Mouse (Mus musculus): Measurements from ENCODE around the gene Gpr62. TPM values are rescaled to one million over a fixed set of nuclear protein-coding genes. Genes with fewer than 3 reads are reported as not detected.

Gene Gpr62
- total and polyA plus RNA-seq, 2 experiments from 2014 or later, result 1.9 to 3.2 TPM

GRCm38 (mm10) chr9:106448498-106449031 lies 17.2 kb downstream of the Gpr62 start:
- Histone ChIP-seq H3K4me1 (ENCODE audit: insufficient read depth, low read length) (peaks cover 15% of the 10 kb centered on the region), H3K4me3 (ENCODE audit: low read length) (peak overlapping the region; percentile 54), H3K9me3 (ENCODE audit: low read length) (no peaks in the 10 kb centered on the region), H3K36me3 (ENCODE audit: insufficient read depth, low read length) (no peaks in the 10 kb centered on the region), H3K4me2 (ENCODE audit: low read depth, low read length) (peak overlapping the region; percentile 77), H3K9ac (replicated peaks; ENCODE audit: low read length) (peak overlapping the region; percentile 51), H3K27me3 (ENCODE audit: insufficient read depth, low read length) (no peaks in the 10 kb centered on the region), H3K27ac (peak overlapping the region; percentile 75)
- ATAC-seq, result peak; percentile 73
- peak; percentile 88 for DNase-seq (ENCODE audit: low spot score)
- peak; percentile 86 for TF ChIP-seq CTCF (IDR thresholded peaks at IDR 0.05; ENCODE audit: low read depth)
- WGBS, result under 1% methylated on average over 23 of the region's 23 CpGs

DNA sequence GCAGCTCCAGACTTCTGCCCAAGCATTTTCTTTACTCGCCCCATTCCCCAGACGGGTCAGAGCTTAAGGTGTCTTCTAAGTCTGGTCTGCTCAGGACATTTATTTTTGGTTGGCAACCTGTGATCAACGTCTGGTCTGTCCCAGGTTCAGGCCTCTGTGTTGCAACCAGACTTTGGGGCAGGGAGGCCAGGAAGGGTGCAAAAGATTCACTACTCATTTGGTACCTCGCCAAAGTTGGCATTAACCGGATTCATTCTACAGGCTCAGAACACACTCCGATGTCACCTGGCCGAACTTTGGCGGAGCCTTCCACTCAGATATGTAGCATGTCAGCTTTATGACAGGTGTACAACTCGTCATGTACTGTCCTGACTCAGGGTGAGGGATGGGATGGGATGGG lies 17.8 kb downstream of the Gpr62 start:
- H3K27me3 ChIP-seq (ENCODE audit: insufficient read depth, low read length), result no peaks in the 10 kb centered on the region
- ATAC-seq, result no peak; the same call in 1 of the 2 replicates
- no peaks in the 10 kb centered on the region for H3K9me3 ChIP-seq (ENCODE audit: low read length)
- H3K4me3 ChIP-seq (ENCODE audit: low read length), result peak overlapping the region; percentile 54
- peak overlapping the region; percentile 53 for H3K9ac ChIP-seq (replicated peaks; ENCODE audit: low read length)
- no peak for TF ChIP-seq CTCF (IDR thresholded peaks at IDR 0.05; ENCODE audit: low read depth)
- H3K4me1 ChIP-seq (ENCODE audit: insufficient read depth, low read length), result peaks cover 14% of the 10 kb centered on the region
- 35% methylated on average over 9 of the region's 9 CpGs for WGBS
- H3K4me2 ChIP-seq (ENCODE audit: low read depth, low read length), result peak overlapping the region; percentile 77
- DNase-seq (ENCODE audit: low spot score), result no peak
- no peaks in the 10 kb centered on the region for H3K36me3 ChIP-seq (ENCODE audit: insufficient read depth, low read length)
- H3K27ac ChIP-seq, result peak overlapping the region; percentile 71

- Histone ChIP-seq H3K4me3 (ENCODE audit: low read length) (peak within 1 kb of the TSS; percentile 54), H3K36me3 (ENCODE audit: insufficient read depth, low read length) (no peaks in the 10 kb centered on the region; the same call in 1 of the 2 replicates), H3K4me1 (ENCODE audit: insufficient read depth, low read length) (peaks cover 11% of the 10 kb centered on the region), H3K9me3 (ENCODE audit: low read length) (no peaks in the 10 kb centered on the region), H3K27ac (peak within 1 kb of the TSS; percentile 75), H3K9ac (replicated peaks; ENCODE audit: low read length) (peak within 1 kb of the TSS; percentile 53), H3K27me3 (ENCODE audit: insufficient read depth, low read length) (no peaks in the 10 kb centered on the region), H3K4me2 (ENCODE audit: low read depth, low read length) (peak within 1 kb of the TSS; percentile 77)
- under 1% methylated on average over 24 of the region's 24 CpGs for WGBS
- ATAC-seq (peak; percentile 88), DNase-seq (ENCODE audit: low spot score) (peak; percentile 94)
- peak; percentile 76 for TF ChIP-seq CTCF (IDR thresholded peaks at IDR 0.05; ENCODE audit: low read depth)
Measured at GRCm38 (mm10) chr9:106447348-106447747, 18.4 kb downstream of the Gpr62 start, which contains the start of the genes Abhd14b and Abhd14a. Gene Abhd14b (plus strand): TSS chr9:106447459. Gene Abhd14a (minus strand): TSS chr9:106447678.

GRCm38 (mm10) chr9:106444836-106445235 lies 20.9 kb downstream of the Gpr62 start:
- Histone ChIP-seq H3K9me3 (ENCODE audit: low read length) (no peaks in the 10 kb centered on the region), H3K4me1 (ENCODE audit: insufficient read depth, low read length) (peaks cover 11% of the 10 kb centered on the region), H3K4me2 (ENCODE audit: low read depth, low read length) (no peak overlapping the region), H3K4me3 (ENCODE audit: low read length) (no peak overlapping the region), H3K36me3 (ENCODE audit: insufficient read depth, low read length) (no peaks in the 10 kb centered on the region; the same call in 1 of the 2 replicates), H3K9ac (replicated peaks; ENCODE audit: low read length) (no peak overlapping the region), H3K27ac (no peak overlapping the region), H3K27me3 (ENCODE audit: insufficient read depth, low read length) (no peaks in the 10 kb centered on the region)
- whole genome bisulfite sequencing, result 65% methylated on average over 4 of the region's 4 CpGs
- no peak for ATAC-seq
- TF ChIP-seq CTCF (IDR thresholded peaks at IDR 0.05; ENCODE audit: low read depth), result no peak
- no peak for DNase-seq (ENCODE audit: low spot score)

DNA sequence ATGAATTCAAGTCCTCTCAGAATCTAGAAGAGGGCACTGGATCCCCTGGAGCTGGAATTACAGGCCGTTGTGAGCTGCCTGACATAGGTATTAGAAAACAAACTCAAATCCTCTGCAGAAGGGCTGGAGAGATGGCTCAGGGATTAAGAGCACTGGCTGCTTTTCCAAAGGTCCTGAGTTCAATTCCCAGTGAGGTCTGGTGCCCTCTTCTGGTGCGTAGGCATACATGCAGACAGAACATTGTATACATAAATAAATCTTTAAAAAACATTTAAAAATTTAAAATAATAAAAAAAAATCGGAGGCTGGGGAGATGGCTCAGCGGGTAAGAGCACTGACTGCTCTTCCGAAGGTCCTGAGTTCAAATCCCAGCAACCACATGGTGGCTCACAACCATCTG lies 23.1 kb downstream of the Gpr62 start:
- Histone ChIP-seq H3K9ac (replicated peaks; ENCODE audit: low read length) (no peak overlapping the region), H3K36me3 (ENCODE audit: insufficient read depth, low read length) (no peaks in the 10 kb centered on the region; the same call in 1 of the 2 replicates), H3K4me1 (ENCODE audit: insufficient read depth, low read length) (peaks cover 10% of the 10 kb centered on the region), H3K4me2 (ENCODE audit: low read depth, low read length) (no peak overlapping the region), H3K9me3 (ENCODE audit: low read length) (no peaks in the 10 kb centered on the region), H3K27me3 (ENCODE audit: insufficient read depth, low read length) (no peaks in the 10 kb centered on the region), H3K27ac (no peak overlapping the region), H3K4me3 (ENCODE audit: low read length) (no peak overlapping the region)
- ATAC-seq, result no peak
- peak; percentile 20; the same call in 1 of the 2 replicates for TF ChIP-seq CTCF (IDR thresholded peaks at IDR 0.05; ENCODE audit: low read depth)
- 85% methylated on average over 5 of the region's 5 CpGs for WGBS
- DNase-seq (ENCODE audit: low spot score), result no peak

DNA sequence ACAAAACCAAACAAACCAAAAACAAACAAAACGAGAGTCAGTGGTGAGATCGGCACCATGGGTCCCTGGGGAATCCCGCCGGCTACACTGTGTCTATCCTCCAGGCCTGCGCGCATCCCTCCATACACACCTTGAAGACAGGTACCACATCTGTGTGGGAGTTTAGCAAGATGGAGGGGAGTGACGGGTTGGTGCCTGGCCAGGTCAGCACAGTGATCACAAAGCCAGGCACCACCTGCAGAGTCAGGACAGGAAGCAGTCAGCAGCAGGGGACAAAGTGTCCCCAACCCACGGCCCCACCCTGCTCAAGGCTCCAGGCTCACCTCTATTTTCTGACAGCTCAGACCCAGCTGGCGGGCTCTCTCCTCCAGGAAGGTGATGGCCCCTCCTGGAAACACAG lies 29.2 kb downstream of the Gpr62 start:
- WGBS, result 82% methylated on average over 9 of the region's 9 CpGs
- Histone ChIP-seq H3K9me3 (ENCODE audit: low read length) (no peaks in the 10 kb centered on the region), H3K9ac (replicated peaks; ENCODE audit: low read length) (no peak overlapping the region), H3K36me3 (ENCODE audit: insufficient read depth, low read length) (peaks cover 10% of the 10 kb centered on the region), H3K4me1 (ENCODE audit: insufficient read depth, low read length) (peaks cover 9% of the 10 kb centered on the region), H3K4me3 (ENCODE audit: low read length) (no peak overlapping the region), H3K27me3 (ENCODE audit: insufficient read depth, low read length) (no peaks in the 10 kb centered on the region), H3K27ac (no peak overlapping the region), H3K4me2 (ENCODE audit: low read depth, low read length) (no peak overlapping the region)
- no peak for ATAC-seq
- no peak for TF ChIP-seq CTCF (IDR thresholded peaks at IDR 0.05; ENCODE audit: low read depth)
- DNase-seq (ENCODE audit: low spot score), result no peak

DNA sequence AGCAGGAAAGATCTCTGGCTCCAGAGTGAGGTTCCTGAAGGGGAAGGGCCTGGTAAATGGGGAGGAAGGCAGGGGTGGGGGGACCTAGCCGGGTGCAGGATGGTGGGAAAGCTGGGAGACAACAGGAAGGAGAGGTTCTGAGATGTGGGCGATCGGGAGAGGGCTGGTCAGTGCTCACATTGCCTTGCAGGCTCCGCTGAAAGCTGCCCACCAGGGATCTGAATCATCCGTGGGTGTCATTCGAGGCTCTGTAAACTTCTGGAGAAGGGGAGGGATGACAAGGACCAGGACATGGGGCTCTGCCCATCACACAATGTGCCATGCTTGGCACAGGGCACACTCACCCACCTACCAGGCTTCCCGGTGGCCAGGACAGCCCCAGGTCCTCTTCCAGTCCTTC lies 32.3 kb downstream of the Gpr62 start:
- ATAC-seq, result no peak
- H3K36me3 ChIP-seq (ENCODE audit: insufficient read depth, low read length), result peaks cover 13% of the 10 kb centered on the region
- H3K4me1 ChIP-seq (ENCODE audit: insufficient read depth, low read length), result peaks cover 11% of the 10 kb centered on the region
- 72% methylated on average over 7 of the region's 7 CpGs for WGBS
- no peaks in the 10 kb centered on the region for H3K9me3 ChIP-seq (ENCODE audit: low read length)
- H3K27ac ChIP-seq, result no peak overlapping the region
- no peak for TF ChIP-seq CTCF (IDR thresholded peaks at IDR 0.05; ENCODE audit: low read depth)
- H3K9ac ChIP-seq (replicated peaks; ENCODE audit: low read length), result no peak overlapping the region
- DNase-seq (ENCODE audit: low spot score), result no peak
- H3K4me3 ChIP-seq (ENCODE audit: low read length), result no peak overlapping the region
- H3K4me2 ChIP-seq (ENCODE audit: low read depth, low read length), result no peak overlapping the region
- H3K27me3 ChIP-seq (ENCODE audit: insufficient read depth, low read length), result no peaks in the 10 kb centered on the region
